Mouse (Mus musculus) liver, embryonic 14.5 days (tissue): ENCODE measurements around the gene Coasy. TPM values are rescaled to one million over a fixed set of nuclear protein-coding genes. Genes with fewer than 3 reads are reported as not detected.

Experiments
- ATAC-seq: fragments of 200-750 bp; cut with Nextera tagmentation; 2 replicates; pipeline ENCODE4 v1.8.0; 2017; ENCODE audit warnings: moderate number of reproducible peaks, mild to moderate bottlenecking, moderate library complexity; ENCODE audit not compliant: insufficient read depth
- DNase-seq, 3 experiments: peaks; one replicate each; pipeline ENCODE4 v3.0.0-alpha.2; 2012 to 2013; ENCODE audit warnings: low read depth in 3 of 3, low spot score in 3 of 3
- H3K27ac ChIP-seq: fragments of 300-500 bp; sonication (generic); 2 replicates; pipeline ENCODE4 v1.5.1; 2014; ENCODE audit warnings: moderate library complexity, mild to moderate bottlenecking, control low read depth, inconsistent platforms
- H3K27me3 ChIP-seq: fragments of 300-500 bp; sonication (generic); 2 replicates; pipeline ENCODE4 v1.6.1; 2014; ENCODE audit warnings: mild to moderate bottlenecking, low read length, moderate library complexity; ENCODE audit not compliant: control insufficient read depth, insufficient read depth
- H3K36me3 ChIP-seq: fragments of 300-500 bp; sonication (generic); replicated peaks from 2 replicates; pipeline ENCODE4 v1.6.1; 2014; ENCODE audit warnings: low read depth; ENCODE audit not compliant: control insufficient read depth, insufficient read depth
- H3K4me1 ChIP-seq, 2 experiments: fragments of 200-500 bp in 1 of 2; fragments of 300-500 bp in 1 of 2; sonication (generic) in 1 of 2; replicated peaks; 2 replicates each; pipeline ENCODE4 v1.6.1; 2012 to 2014; ENCODE audit warnings: antibody characterized with exemption in 1 of 2, inconsistent platforms in 1 of 2, low read length in 1 of 2; ENCODE audit not compliant: control insufficient read depth in 2 of 2, insufficient read depth in 2 of 2
- H3K4me2 ChIP-seq: fragments of 300-500 bp; sonication (generic); 2 replicates; pipeline ENCODE4 v1.6.1; 2014; ENCODE audit warnings: low read depth, mild to moderate bottlenecking, control low read depth, moderate library complexity
- H3K4me3 ChIP-seq, 2 experiments: fragments of 200-500 bp in 1 of 2; fragments of 300-500 bp in 1 of 2; sonication (generic) in 1 of 2; 2 replicates each; pipeline ENCODE4 v1.5.1; 2012 to 2014; ENCODE audit warnings: low read depth in 2 of 2, low read length in 2 of 2, mild to moderate bottlenecking in 2 of 2, control low read depth in 1 of 2, inconsistent platforms in 1 of 2, moderate library complexity in 1 of 2; ENCODE audit not compliant: insufficient read depth in 1 of 2
- H3K9ac ChIP-seq: fragments of 300-500 bp; sonication (generic); replicated peaks from 2 replicates; pipeline ENCODE4 v1.6.1; 2014; ENCODE audit warnings: mild to moderate bottlenecking, control low read depth, moderate library complexity
- H3K9me3 ChIP-seq: fragments of 300-500 bp; sonication (generic); 2 replicates; pipeline ENCODE4 v1.6.1; 2016; ENCODE audit warnings: low read length, mixed read lengths; ENCODE audit not compliant: control insufficient read depth
- CTCF ChIP-seq: IDR thresholded peaks from 2 replicates; pipeline ENCODE4 v1.5.1; 2016; ENCODE audit warnings: antibody characterized with exemption, low read depth, control low read depth
- EP300 ChIP-seq: IDR thresholded peaks from 2 replicates; pipeline ENCODE4 v1.6.1; 2016; ENCODE audit warnings: antibody characterized with exemption, low read depth
- WGBS: fragments of 180-500 bp; shearing (Covaris S2); extraction: QIAGEN DNeasy Blood & Tissue Kit; methylation state at CpG from one replicate; pipeline ENCODE4 v1.1.7; 2014; ENCODE audit not compliant: insufficient replicate concordance; 5-methylcytosine and 5-hydroxymethylcytosine counted together
- polyA plus RNA-seq, 2 experiments: library from polyadenylated mRNA; depleted of rRNA in 1 of 2; stranded (reverse) in 1 of 2; unstranded in 1 of 2; fragments of >200 nt; fragmentation: Nextera tagmentation in 1 of 2; extraction: Ambion mirVana in 1 of 2; gene quantifications; 2 replicates each; pipeline versions ENCODE4 v1.2.1 to v1.2.3; 2012 to 2014

The Coasy gene
- polyA plus RNA-seq, 2 experiments, result 16.2 to 17.7 TPM

DNA sequence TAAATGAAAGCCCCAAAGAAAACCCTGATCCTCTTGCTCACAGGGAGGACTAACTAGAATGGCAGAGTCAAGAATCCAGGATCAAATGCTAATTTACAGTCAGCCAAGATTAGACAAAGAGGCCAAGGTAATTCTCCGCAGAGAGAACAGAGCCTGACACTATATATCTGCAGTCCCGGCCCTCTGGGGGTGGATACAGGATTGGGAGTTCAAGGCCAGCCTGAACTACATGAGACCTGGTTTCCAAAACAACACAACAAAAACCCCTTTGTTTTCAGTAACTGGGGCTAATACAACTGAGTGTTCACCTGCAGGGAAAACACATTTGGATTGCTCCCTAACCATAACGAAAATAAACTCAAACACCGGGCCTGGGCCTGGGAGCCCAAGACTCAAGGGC, 17.9 kb upstream of the Coasy start:
- Histone ChIP-seq H3K4me1 (peaks cover 36 to 48% of the 10 kb centered on the region in 2 experiments), H3K27ac (peak overlapping the region; percentile 97), H3K36me3 (peaks cover 28% of the 10 kb centered on the region), H3K9ac (peak overlapping the region; percentile 50), H3K4me3 (no peak overlapping the region), H3K4me2 (peak overlapping the region; percentile 60), H3K9me3 (no peaks in the 10 kb centered on the region), H3K27me3 (peaks cover 6% of the 10 kb centered on the region)
- TF ChIP-seq CTCF (no peak), EP300 (no peak)
- ATAC-seq (no peak), DNase-seq (no peak)
- WGBS, result 64% methylated on average over 4 of the region's 4 CpGs

DNA sequence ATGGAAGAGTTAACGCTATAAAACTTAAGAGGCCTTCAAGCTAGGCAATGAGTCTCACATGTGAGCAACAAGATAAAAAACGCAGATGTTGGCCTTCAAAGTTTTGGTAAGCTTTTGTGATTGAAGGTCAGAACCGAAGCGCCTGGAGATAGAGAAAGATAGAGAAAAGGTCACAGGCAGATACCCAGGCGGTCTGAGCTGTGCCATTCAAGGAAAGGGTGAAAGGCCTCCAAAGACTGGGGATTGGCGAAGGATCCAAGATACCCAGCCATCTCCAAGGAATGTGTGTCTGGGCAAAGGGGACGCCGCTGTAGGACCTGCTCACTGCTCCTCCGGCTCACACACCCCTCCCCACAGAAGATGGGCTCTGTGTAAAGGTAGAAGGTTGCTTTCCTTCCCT, 17.4 kb upstream of the Coasy start:
- Histone ChIP-seq H3K4me3 (no peak overlapping the region), H3K4me1 (peaks cover 37 to 48% of the 10 kb centered on the region in 2 experiments), H3K27me3 (peaks cover 6% of the 10 kb centered on the region), H3K27ac (peak overlapping the region; percentile 97), H3K9ac (no peak overlapping the region), H3K9me3 (no peaks in the 10 kb centered on the region), H3K36me3 (peaks cover 23% of the 10 kb centered on the region), H3K4me2 (no peak overlapping the region; the same call in 1 of the 2 replicates)
- TF ChIP-seq EP300, result no peak
- TF ChIP-seq CTCF, result no peak
- WGBS, result 59% methylated on average over 9 of the region's 9 CpGs
- no peak for ATAC-seq
- no peak for DNase-seq

DNA sequence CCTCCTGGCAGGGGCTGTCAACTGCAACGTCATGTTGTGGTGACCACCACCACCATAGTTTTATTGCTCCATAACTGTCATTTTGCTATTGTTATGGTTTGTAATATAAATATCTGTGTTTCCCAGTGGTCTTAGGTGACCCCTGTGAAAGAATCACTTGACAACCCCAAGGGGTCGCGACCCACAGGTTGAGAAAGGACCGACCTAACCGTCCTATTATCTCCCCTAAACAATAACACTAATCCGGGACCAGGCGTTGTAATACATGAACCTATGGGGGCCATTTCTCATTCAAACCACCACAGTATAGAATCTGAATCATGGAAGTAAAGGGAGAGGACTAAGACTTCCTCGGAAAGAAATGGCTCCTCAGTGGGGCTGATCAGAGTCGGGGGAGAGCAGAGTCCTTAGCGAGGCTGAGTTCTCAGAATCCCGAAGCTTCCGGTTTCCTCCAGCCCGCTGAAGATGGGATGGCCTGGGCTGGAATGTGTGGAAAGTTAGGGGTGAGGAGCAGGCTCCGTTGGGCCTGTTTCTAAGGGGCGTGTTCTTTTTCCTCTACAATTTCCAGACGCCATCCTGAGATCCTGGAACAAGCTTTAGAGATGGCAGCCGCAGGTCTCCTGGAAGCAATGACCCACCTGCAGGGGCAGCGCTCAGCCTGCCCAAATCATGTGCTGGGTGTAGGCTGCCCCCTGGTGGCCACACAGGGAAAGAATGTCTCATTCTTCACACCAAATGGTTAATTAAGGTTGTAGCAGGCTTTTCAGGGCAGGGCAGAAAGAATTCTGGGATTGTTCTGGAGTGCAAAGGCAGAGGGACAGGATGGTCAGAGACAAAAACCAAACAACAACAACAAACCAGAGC, 15.6 kb upstream of the Coasy start:
- H3K27ac ChIP-seq, result peak overlapping the region; percentile 10; the same call in 1 of the 2 replicates
- TF ChIP-seq CTCF, result peak; percentile 99
- no peak for TF ChIP-seq EP300
- H3K9ac ChIP-seq, result peak overlapping the region; percentile 35; the same call in 1 of the 2 replicates
- H3K36me3 ChIP-seq, result peaks cover 14% of the 10 kb centered on the region
- H3K9me3 ChIP-seq, result no peaks in the 10 kb centered on the region
- peak overlapping the region; percentile 69 for H3K4me2 ChIP-seq
- no peak for ATAC-seq
- H3K4me1 ChIP-seq, result peaks cover 37 to 54% of the 10 kb centered on the region in 2 experiments
- peak; percentile 56 to 60 (median 59) for DNase-seq
- H3K4me3 ChIP-seq, result peak overlapping the region; percentile 35
- WGBS, result 17% methylated on average over 18 of the region's 18 CpGs
- peaks cover 8% of the 10 kb centered on the region for H3K27me3 ChIP-seq

DNA sequence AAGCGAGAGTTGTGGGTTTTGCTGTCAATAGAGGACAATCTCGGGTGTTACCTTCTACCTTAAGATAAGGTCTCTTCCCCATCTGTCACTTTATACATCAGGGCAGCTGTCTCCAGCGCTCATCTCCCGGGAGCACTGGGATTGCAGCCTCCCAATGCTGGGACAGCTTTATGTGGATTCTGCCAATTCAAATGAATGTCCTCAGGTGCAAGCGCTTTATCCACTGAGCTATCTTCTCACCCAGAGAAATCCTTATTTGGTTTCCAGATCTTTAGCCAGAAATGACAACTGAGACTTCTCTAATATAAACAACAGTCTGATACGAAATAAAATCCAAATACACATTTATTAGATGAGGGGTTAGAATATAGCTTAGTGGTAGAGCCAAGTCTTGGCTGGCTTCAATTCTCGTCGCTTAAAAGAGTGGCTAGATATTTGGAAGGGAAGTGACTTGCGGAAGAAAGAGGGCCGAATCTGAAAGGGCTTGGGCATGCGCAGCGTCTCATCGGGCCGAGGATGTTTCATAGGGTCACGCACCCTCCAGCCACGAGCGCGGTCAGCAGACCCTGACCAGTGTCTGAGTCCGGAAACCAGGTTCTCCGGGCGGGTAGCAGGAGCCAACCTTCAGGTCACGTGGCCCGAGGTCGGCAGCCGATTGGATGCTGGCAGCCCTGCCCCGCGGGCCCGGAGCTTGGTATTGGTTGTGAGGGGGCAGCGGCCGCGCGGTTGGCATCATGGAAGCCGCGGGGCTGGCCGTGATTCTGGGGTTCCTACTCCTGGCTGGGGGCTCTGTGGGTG, 12.8 kb upstream of the Coasy start, which contains the start of gene Naglu:
TSS of gene Naglu (plus strand) at position 622 of the 798 bp plus-strand sequence.
- H3K27me3 ChIP-seq, result peaks cover 10% of the 10 kb centered on the region
- DNase-seq (peak; percentile 74 to 80 (median 75)), ATAC-seq (peak; percentile 84)
- no peak within 1 kb of the TSS for H3K27ac ChIP-seq
- 2% methylated on average over 35 of the region's 35 CpGs for WGBS
- H3K9ac ChIP-seq, result peak within 1 kb of the TSS; percentile 51
- no peak for TF ChIP-seq EP300
- TF ChIP-seq CTCF, result no peak
- H3K4me1 ChIP-seq, result peaks cover 20 to 30% of the 10 kb centered on the region in 2 experiments
- peaks cover 2% of the 10 kb centered on the region; the same call in 1 of the 2 replicates for H3K36me3 ChIP-seq
- H3K9me3 ChIP-seq, result no peaks in the 10 kb centered on the region
- H3K4me3 ChIP-seq, result peak within 1 kb of the TSS; percentile 64 to 70
- peak within 1 kb of the TSS; percentile 70 for H3K4me2 ChIP-seq
